Mouse (Mus musculus): Measurements from ENCODE around the gene Capn11. TPM values are rescaled to one million over a fixed set of nuclear protein-coding genes. Genes with fewer than 3 reads are reported as not detected.

Capn11 gene
- total RNA-seq, 2 experiments from 2014 or later: 0.10 to 0.27 TPM

DNA sequence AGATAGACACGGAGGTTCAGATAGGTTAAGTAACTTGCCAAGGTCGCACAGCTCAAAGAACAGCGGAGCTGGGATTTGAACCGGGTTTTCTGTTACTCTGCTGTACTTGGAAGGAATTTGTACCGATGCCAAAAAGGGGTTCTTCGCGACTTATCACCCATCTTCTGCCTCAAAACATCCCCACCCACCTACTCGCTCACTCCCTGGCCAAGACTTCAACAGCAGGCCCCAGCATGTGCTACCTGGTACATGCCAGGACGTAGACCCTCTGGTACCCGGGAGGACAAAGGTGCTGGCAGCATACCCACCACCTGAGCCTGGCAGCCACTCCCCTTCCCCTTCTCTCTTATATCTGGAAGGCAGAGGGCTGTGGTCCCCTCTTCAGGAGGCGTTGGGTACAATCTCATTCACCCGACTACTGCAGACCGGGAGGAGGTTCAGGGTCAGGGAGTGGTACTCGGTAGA lies 25.6 kb upstream of the Capn11 start:
- DNase-seq: no peak
- intact Hi-C loops (cut with DNase I): no loop called here

DNA sequence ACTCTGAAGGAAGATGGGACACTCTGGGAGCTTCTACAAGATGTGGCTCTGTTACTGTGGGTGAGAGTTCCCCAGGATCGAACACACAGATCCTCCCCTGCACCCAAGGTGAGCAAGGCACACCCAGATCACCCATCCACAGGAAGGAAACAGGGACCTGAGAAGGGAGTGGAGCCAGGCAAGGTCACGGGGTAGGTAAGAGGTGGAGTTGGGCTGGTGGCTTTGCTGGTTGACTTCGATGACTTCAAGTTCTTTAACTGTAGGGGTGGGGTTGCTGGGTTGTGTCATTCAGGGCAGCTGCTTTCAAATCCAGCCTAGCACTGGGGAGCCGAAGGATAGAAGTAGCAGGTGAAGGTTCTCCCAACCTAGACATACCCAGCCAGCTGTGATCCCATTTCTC lies 23.7 kb upstream of the Capn11 start:
- no peak for DNase-seq
- intact Hi-C loops (cut with DNase I): no loop called here

DNA sequence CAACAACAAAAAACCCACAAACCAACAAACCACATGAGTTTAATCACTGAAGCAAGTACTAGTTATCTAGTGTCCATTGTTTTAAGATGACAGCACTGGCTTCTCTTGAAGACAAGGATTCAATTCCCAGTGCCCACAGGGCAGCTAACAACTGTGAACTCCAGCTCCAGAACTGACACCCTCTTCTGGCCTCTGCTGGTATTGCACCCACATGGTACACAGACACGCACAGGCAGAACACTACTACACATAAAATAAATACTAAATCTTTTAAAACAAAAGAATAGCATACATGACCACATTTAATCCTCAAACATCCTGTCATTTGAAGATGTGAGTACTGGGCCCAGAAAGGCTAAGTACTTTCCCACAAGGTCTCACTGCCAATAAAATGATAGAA lies 22.5 kb upstream of the Capn11 start:
- intact Hi-C loops (cut with DNase I): no loop called here
- DNase-seq: no peak

DNA sequence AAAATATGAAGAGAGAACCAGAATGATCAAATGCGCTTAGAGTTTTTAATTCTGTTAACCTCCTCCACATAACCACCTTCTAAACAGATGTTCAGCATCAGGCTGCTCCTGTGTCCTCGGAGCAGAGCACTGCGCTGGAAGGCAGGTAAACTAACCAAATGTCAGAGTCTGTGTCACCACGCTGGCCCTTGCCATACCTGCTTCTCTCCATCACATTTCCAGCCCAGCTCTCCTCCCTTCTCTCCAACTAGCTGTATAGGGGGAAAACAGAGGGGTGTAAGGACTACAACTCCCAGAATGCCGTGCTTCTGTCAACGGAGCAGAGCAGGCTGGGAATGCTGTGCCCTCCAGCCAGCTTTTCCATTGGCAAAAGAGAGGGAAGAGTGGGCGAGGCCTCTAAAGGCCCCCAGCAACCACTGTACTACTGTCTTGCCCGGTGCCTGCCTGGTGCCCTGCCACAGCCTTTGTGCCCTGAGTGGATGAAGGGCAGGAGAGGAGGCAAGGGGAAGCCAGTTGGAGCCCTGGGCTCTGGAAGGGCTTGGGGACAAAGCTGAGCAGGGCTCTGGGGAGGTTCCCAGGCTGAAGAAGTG lies 21.4 kb upstream of the Capn11 start:
- intact Hi-C loops (cut with DNase I): no loop called here
- DNase-seq: peak in 1 of 2 experiments; percentile 30

DNA sequence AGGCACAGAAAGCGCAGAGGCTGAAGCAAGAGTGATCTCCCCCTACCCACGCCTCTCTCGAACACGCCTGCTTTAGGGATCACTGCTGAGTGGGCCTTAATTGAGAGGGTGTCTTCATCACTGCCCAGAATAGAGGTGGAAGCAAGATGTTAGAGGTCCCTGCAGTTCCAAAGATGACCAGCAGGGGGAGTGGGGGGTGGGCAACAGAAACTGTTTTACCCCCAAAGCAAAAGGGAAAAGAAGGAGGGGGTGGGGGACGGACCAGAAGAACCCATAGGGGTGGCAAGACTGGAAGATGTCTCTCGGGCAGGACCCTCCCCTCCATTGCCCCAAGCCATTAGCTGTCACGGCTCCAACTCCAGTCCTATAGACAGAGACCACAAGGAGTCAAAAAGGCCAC lies 19.0 kb upstream of the Capn11 start:
- peak; percentile 31 to 62 for DNase-seq
- intact Hi-C loops (cut with DNase I): loop anchor here (2.0 kb wide), 1 partner anchor 41 kb away; no protein-coding TSS in a partner anchor

DNA sequence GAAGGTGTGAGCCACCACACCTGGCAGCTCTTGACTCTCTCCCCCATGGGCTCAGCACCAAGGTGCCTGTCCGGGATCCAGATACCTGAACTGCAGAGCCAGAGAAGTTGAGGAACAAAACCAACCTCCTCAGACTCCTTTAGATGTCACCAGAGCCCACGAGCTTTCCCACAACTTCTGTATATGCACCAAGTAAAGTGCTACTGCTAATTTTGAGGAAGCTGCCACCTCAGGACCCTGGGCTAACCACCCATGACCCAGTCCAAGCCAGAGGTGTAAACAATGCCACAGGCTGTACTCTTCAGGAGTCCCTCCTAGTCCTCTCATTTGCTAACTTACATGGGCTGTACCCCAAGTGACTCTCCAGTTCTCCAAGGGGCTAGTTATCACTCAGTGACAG lies 13.5 kb upstream of the Capn11 start:
- no peak for DNase-seq
- intact Hi-C loops (cut with DNase I): no loop called here

DNA sequence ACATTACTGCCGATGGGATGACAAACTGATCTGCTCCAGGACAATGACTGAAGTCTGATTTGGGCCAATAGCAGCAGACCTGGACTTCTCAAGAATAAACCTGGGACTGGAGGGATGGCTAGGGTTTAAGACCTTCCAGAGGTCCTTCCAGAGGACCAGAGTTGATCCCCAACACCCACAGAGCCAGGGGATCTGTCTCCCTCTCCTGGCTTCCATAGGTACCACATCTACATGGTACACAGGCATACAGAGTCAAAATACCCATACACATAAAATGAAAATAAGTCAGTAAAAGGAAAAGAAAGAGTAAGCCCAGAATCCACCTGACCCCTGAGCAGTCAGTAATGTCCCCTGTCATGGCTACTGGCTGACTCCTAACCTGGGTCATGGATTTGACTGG lies 12.7 kb upstream of the Capn11 start:
- no peak for DNase-seq
- intact Hi-C loops (cut with DNase I): no loop called here

DNA sequence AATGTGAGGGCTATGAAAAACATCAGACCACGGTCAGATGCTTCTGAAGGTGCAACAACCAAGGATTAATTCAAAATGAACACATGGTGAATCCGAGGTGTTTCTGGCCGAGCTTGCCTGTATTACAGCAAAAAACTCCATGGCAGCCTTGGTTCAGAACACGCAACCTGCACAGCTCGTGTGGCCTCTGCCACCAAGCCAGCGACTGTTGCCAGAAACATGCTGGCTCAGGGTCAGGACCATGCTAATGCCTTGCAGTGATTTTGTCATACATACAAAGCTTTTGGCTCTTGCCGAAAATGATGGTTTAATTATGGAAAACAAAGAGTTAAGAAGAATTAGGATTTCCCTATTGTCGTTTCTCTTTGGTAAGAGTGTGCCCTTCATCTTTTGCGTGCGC lies 8.9 kb upstream of the Capn11 start:
- intact Hi-C loops (cut with DNase I): no loop called here
- DNase-seq: no peak

DNA sequence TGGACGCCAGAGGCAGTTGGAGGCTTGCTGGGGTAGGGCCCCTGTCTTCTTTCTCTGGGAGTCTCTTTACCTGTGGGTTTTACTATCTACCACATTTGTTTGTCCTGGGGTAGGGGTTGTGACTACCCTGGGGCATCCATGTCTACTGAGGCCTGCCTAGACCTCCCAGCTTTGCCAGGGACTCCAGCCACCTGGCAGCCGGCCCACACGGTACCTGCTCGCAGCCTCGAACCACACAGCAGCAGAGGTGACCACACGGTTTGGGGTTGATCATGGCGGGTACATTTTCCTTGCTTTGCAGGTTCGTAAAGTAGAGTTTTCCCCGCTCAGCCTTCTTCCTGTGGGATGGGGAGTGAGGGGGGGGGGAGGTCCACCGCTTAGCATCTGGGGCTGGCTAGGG lies 8.4 kb upstream of the Capn11 start:
- DNase-seq: no peak

DNA sequence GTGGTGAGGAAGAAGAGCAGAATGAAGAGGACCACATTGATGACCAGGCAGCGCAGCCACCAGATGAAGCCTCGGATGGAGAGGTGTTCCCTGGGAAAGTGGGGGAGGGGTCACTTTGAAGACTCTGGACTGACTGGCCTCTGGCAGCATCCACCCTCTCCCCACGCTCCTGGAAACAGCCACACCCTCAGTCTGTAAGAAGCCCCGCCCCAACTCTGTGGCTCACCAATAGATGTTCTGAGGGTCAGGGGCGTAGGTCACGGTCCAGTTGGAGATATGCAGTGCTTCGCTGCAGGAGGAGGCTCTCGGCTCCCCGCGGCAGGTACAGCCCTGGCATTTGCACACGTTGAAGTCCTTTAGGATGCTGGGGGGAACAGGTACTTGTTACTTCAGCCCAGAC lies 7.0 kb upstream of the Capn11 start:
- no peak for DNase-seq
- intact Hi-C loops (cut with DNase I): no loop called here

More for the DNA sequence above, 8.4 kb upstream of the Capn11 start:
- intact Hi-C loops (cut with DNase I): no loop called here

DNA sequence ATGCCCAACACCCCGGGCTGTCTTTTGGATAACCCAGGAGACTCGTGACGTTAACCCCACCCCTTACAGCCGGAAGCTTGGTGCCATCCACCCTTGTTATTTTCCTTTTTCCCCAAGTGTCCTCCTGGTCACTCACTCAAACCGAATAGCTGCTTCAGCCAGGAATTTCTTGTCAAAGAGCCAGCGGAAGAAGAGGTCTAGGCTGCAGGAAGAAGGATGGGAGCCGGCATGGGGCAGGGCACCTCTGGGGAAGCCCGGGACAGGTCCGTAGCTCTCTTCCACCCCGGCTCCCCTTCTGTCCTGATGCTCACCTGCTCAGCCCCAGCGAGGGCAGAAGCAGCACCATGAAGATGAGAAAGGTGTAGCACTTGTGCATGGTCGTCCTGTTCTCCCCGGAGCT lies 5.5 kb upstream of the Capn11 start:
- no peak for DNase-seq
- intact Hi-C loops (cut with DNase I): loop anchor here (5.0 kb wide), 1 partner anchor 378 kb away; no protein-coding TSS in a partner anchor

DNA sequence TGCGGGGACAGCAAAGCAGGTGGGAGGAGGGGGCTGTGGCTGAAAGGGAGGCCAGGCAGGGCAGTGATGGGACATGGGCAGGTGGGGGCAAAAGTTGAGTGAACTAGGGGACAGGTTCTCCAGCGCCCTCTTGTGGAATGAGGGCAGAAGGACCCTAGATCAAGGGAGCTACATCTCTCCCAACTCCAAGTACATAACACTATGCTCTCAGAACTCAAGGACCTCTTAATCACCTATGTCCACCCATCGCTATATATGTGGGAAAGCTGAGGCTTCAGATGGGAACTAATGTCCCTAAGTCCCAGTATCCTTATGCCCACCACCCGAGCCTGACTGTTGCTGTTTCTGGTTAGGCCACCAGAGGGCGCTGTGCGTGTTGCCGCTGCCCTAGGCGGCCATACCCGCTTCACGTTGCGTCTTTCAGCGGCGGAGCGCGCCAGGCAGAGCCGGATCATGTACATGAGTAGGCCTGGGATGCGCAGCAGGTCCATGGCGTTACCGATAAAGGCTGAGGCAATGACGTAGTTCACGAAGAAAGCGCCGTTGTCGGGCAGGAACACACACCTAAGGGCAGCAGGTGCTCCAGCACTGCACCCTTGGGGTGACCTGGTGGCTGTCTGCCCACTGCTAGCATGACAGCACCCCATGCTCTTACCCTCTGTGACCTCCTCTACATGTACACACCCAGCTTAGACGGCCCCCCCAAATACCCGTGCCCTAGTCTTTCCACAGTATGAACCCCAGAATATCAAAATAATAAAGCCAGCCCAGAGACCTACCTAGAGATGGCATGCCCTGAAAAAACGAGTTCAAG lies 4.2 kb upstream of the Capn11 start:
- intact Hi-C loops (cut with DNase I): loop anchor here (1.0 to 5.0 kb wide), 2 partner anchors 55 to 379 kb away; no protein-coding TSS in a partner anchor
- peak; percentile 57 to 68 for DNase-seq

DNA sequence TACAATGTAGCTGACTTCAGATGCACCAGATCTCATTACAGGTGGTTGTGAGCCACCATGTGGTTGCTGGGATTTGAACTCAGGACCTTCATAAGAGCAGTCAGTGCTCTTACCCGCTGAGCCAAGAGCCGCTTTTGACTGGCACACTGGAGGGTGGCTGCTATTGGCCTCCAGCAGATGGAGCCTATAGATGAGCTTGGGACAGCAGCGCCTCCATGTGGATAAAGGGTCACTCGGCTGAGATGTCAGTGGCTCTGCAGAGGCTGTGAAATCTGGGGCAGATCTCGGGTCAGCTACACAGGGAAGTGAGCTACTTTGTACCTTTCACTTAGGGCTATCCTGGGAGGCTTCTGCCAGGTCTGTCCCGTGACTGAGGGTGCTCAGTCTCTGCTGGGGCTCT lies 3.3 kb downstream of the Capn11 start:
- no peak for DNase-seq
- intact Hi-C loops (cut with DNase I): no loop called here

DNA sequence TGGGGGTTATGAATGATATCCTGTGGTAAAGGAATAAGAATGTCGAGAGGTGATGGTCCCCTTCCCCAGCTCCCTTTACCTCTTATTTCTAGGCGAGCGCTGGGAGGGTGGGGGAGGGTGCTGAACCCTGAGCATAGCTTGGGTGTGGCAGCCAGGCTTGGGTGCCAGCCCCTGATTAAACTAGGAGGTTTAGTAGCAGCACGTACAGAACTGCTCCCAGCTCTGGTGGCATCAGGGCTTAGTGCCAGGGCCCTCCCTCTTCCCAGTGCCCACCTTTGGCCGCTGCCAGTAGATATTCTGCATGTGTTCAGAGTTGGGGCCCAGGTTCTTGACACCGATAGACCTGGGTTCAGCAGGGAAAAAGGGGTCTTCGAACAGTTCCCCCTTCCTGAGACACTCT lies 5.9 kb downstream of the Capn11 start:
- intact Hi-C loops (cut with DNase I): no loop called here
- DNase-seq: no peak

DNA sequence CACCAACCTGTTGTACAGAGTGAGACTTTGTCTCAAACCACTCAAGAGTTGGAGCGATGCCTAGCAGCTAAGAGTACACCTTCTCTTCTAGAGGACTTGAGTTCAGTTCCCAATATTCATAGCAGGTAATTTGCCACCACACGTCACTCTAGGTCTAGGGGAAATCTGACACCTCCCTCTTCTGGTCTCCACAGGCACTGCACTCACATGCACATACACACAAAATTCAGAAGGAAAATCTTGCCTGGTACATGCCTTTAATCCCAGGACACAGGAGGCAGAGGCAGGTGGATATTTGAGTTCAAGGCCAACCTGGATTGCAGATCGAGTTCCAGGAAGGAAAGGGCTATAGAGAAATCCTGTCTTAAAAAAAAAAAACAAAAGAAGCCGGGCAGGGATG lies 14.9 kb downstream of the Capn11 start:
- DNase-seq: no peak
- intact Hi-C loops (cut with DNase I): loop anchor here (5.0 kb wide), 1 partner anchor 127 kb away; no protein-coding TSS in a partner anchor

DNA sequence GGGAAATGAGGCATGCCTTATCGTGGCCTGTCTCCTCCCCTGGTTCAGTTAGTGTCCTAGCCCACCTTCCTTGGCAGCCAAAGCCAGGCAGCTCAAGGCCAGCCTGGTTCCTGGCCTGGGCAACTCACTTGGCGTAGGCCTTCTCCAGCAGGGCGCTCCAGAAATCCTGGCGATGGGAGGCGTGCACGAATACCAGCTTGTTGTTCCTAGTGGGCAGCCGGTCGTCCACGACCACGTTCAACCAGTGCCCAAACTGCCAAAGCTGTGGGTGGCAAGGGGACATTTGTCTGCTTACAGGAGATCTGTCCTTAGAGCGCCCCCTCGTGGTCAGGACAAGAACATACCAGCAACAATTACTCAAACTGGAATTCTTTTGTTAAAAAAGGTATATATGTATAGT lies 16.4 kb downstream of the Capn11 start:
- intact Hi-C loops (cut with DNase I): loop anchor here (2.0 to 5.0 kb wide), 2 partner anchors 60 to 125 kb away; no protein-coding TSS in a partner anchor
- peak; percentile 43 to 59 for DNase-seq

DNA sequence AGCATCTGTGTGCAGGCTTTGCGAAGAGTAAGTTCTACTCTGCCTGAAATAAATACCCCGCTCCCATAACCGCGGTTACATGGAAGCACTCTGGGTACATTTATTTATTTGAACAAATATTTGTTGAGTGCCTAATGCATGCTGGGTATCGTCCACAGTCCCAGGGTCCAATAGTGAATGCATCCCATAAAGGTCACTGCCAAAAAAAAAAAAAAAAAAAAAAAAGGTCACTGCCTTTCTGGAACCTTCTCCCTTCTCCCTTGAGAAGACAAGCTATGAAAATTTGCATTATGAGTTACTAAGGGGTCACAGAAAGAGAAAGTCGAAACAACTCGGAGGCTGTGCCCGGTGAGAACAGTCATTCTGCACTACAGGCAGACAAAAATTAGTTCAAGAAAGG lies 17.1 kb downstream of the Capn11 start:
- no peak for DNase-seq
- intact Hi-C loops (cut with DNase I): loop anchor here (2.0 to 5.0 kb wide), 2 partner anchors 59 to 125 kb away; no protein-coding TSS in a partner anchor

DNA sequence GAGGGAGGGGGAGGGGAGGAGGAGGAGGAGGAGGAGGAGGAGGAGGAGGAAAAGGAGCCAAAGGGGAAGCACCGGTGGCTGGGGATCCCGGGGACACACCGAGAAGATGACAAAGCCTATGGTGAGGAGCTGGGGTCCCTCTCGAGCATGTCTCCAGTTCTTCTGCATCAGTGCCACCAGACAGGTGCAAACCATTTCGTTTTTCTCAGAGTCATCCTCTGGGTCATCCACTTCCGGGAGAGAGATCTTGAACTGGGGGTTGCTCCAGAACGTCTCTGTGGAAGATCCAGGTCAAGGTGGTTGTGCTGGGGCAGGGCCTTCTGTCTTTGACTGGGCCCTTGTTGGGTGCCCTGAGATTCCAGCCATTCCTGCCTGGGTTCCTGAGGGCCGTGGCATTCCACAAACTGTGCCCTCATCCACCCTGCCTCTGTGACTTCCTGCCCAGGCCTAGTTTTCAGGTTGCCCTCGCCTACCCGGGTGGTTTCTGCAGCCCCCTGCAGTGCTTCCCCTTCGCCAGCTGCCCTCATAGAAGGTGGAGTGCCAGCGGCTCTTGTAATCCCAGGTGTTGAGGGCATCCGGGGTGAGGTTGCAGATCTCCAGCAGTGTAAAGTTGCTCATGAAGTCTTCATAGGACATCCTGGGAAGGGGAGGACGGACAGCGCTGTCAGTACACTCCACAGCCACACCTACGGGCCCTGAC lies 20.4 kb downstream of the Capn11 start:
- intact Hi-C loops (cut with DNase I): no loop called here
- no peak for DNase-seq

DNA sequence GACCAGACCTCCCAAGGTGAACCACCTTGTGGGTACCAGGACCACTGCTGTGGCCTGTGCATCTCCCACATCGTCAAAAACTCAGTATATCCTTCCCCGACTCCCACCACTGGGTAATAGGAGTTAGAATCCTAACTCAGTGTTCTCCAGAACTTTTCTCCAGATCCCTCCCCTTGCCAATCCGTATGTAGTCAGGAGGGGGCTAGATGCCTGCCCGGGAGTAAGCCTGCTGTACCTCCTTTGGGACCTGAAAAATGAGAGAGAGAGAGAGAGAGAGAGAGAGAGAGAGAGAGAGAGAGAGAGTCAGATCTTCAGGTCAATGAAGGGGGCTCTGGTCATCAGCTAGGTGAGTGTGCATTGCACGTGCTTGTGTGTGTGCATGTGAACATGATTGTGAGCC lies 25.1 kb downstream of the Capn11 start:
- intact Hi-C loops (cut with DNase I): no loop called here

DNA sequence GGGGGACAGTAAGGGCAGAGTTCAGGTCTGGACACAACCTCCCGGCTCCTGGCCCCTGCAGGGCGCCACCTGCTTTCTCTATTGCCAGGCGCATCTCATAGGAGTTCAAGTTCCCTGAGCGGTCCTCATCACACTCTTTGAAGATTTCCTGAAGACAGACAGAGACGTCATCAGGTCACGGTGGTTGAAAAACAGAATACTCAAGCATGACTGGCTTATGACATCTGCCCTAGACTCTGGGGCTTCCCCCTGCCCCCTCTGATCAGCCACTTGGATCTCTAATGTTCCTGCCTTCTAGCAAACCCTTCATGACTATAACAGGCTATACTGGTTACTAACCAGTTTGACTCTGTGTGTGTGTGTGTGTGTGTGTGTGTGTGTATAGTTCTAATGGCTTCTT lies 27.2 kb downstream of the Capn11 start:
- intact Hi-C loops (cut with DNase I): no loop called here
- no peak for DNase-seq

More for the DNA sequence above, 25.1 kb downstream of the Capn11 start:
- DNase-seq: no peak

DNA sequence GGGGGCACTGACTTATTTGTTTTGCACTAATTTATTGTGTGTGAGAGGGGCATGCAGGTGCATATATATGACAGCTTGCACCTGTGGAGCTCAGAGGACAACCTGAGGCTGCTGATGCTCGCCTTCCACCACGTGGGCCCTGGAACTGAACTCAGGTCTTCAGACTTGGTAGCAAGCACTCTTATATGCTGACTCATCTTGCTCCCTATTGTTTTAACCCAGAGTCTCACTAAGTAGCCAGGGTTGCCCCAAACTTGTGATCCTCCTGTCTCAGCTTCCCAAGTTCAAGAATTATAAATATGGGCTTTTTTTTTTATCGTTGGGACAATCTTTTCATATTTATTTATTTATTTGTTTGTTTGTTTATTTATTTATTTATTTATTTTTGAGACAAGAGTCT lies 28.1 kb downstream of the Capn11 start:
- intact Hi-C loops (cut with DNase I): no loop called here
- DNase-seq: no peak

Data from gastrocnemius, postnatal 36 days (tissue).